Mouse (Mus musculus) CH12.LX (cell line): ENCODE measurements around the gene Bbs12. TPM values are rescaled to one million over a fixed set of nuclear protein-coding genes. Genes with fewer than 3 reads are reported as not detected.

Experiments
- DNase-seq: peaks from one replicate; pipeline ENCODE4 v3.0.0-alpha.2; 2013; ENCODE audit errors: extremely low read depth
- H3K27ac ChIP-seq: 2 replicates; pipeline ENCODE4 v1.5.1; 2012; ENCODE audit warnings: low read depth, mild to moderate bottlenecking, control low read depth, moderate library complexity; ENCODE audit not compliant: insufficient read depth
- H3K27me3 ChIP-seq: replicated peaks from 2 replicates; pipeline ENCODE3; 2012; ENCODE audit warnings: inconsistent platforms
- H3K36me3 ChIP-seq, 2 experiments: replicated peaks in 1 of 2; 2 replicates each; pipeline versions ENCODE3 to v1.6.1; 2012; ENCODE audit warnings: inconsistent platforms in 1 of 2, low read length in 1 of 2, mild to moderate bottlenecking in 1 of 2, mixed read lengths in 1 of 2, moderate library complexity in 1 of 2; ENCODE audit not compliant: control insufficient read depth in 1 of 2, insufficient read depth in 1 of 2
- H3K4me1 ChIP-seq, 2 experiments: 2 replicates each; pipeline ENCODE4 v1.6.1; 2012; ENCODE audit warnings: inconsistent platforms in 1 of 2, moderate library complexity in 1 of 2; ENCODE audit not compliant: insufficient read depth in 2 of 2, control insufficient read depth in 1 of 2
- H3K4me2 ChIP-seq: 2 replicates; pipeline ENCODE4 v1.6.1; 2012; ENCODE audit warnings: low read depth, mild to moderate bottlenecking, control low read depth; ENCODE audit not compliant: poor library complexity, insufficient read depth, severe bottlenecking
- H3K4me3 ChIP-seq, 3 experiments: fragments of 150-350 bp in 1 of 3; sonication (generic) in 1 of 3; replicated peaks in 1 of 3; 2 replicates each; pipeline versions ENCODE3 to v1.5.1; 2011 to 2012; ENCODE audit warnings: low read depth in 2 of 3, low read length in 2 of 3, mild to moderate bottlenecking in 2 of 3, moderate library complexity in 2 of 3, control low read depth in 1 of 3, improper control_type of control experiment in 1 of 3, inconsistent platforms in 1 of 3, mixed read lengths in 1 of 3; ENCODE audit not compliant: poor library complexity in 1 of 3
- H3K79me2 ChIP-seq: replicated peaks from 2 replicates; pipeline ENCODE4 v1.6.1; 2012; ENCODE audit warnings: mild to moderate bottlenecking, moderate library complexity; ENCODE audit not compliant: control insufficient read depth, poor library complexity, insufficient read depth, severe bottlenecking; ENCODE audit errors: extremely low read depth
- H3K9ac ChIP-seq: 2 replicates; pipeline ENCODE4 v1.6.1; 2012; ENCODE audit warnings: low read depth, mild to moderate bottlenecking, control low read depth, moderate library complexity; ENCODE audit not compliant: insufficient read depth
- H3K9me3 ChIP-seq: replicated peaks from 2 replicates; pipeline ENCODE3; 2012; ENCODE audit warnings: low read length, inconsistent platforms, mixed read lengths
- BHLHE40 ChIP-seq: IDR thresholded peaks from 2 replicates; pipeline ENCODE4 v1.6.1; 2011; ENCODE audit warnings: mild to moderate bottlenecking, low read depth, low read length, improper control_type of control experiment
- CHD2 ChIP-seq: IDR thresholded peaks from 2 replicates; pipeline ENCODE4 v1.6.1; 2011; ENCODE audit warnings: low read length, improper control_type of control experiment
- CTCF ChIP-seq, 2 experiments: IDR thresholded peaks in 1 of 2; conservative IDR thresholded peaks in 1 of 2; 2 replicates each; pipeline ENCODE4 v1.5.1; 2011 to 2012; ENCODE audit warnings: low read depth in 2 of 2, low read length in 2 of 2, improper control_type of control experiment in 1 of 2, inconsistent platforms in 1 of 2, mild to moderate bottlenecking in 1 of 2, moderate library complexity in 1 of 2
- E2F4 ChIP-seq: IDR thresholded peaks from 2 replicates; pipeline ENCODE4 v1.6.1; 2011; ENCODE audit warnings: low read depth, low read length, improper control_type of control experiment; ENCODE audit not compliant: insufficient replicate concordance
- ELF1 ChIP-seq: IDR thresholded peaks from 2 replicates; pipeline ENCODE4 v1.6.1; 2014; ENCODE audit warnings: low read depth, mild to moderate bottlenecking, inconsistent platforms, low read length, improper control_type of control experiment
- EP300 ChIP-seq: IDR thresholded peaks from 2 replicates; pipeline ENCODE4 v1.6.1; 2011; ENCODE audit warnings: low read length, improper control_type of control experiment
- HCFC1 ChIP-seq: IDR thresholded peaks from 2 replicates; pipeline ENCODE4 v1.6.1; 2012; ENCODE audit warnings: low read depth, mild to moderate bottlenecking, inconsistent platforms, low read length, improper control_type of control experiment
- IRF4 ChIP-seq: IDR thresholded peaks from 2 replicates; pipeline ENCODE4 v1.6.1; 2014; ENCODE audit warnings: low read depth, mild to moderate bottlenecking, inconsistent platforms, low read length, improper control_type of control experiment
- JUN ChIP-seq: IDR thresholded peaks from 2 replicates; pipeline ENCODE4 v1.6.1; 2011; ENCODE audit warnings: low read depth, mild to moderate bottlenecking, low read length, improper control_type of control experiment, moderate library complexity; ENCODE audit not compliant: insufficient read depth
- JUND ChIP-seq: conservative IDR thresholded peaks from 2 replicates; pipeline ENCODE4 v1.6.1; 2011; ENCODE audit warnings: low read depth, low read length, improper control_type of control experiment
- KAT2A ChIP-seq: IDR thresholded peaks from 2 replicates; pipeline ENCODE4 v1.6.1; 2012; ENCODE audit warnings: low read length, improper control_type of control experiment, inconsistent platforms; ENCODE audit not compliant: insufficient replicate concordance
- MAFK ChIP-seq: IDR thresholded peaks from 2 replicates; pipeline ENCODE4 v1.6.1; 2011; ENCODE audit warnings: low read length, improper control_type of control experiment; ENCODE audit not compliant: insufficient replicate concordance
- MAX ChIP-seq: IDR thresholded peaks from 2 replicates; pipeline ENCODE4 v1.6.1; 2011; ENCODE audit warnings: low read length, improper control_type of control experiment
- MEF2A ChIP-seq: IDR thresholded peaks from 2 replicates; pipeline ENCODE4 v1.6.1; 2014; ENCODE audit warnings: low read depth, mild to moderate bottlenecking, inconsistent platforms, low read length, improper control_type of control experiment, borderline replicate concordance
- MXI1 ChIP-seq: IDR thresholded peaks from 2 replicates; pipeline ENCODE4 v1.6.1; 2011; ENCODE audit warnings: mild to moderate bottlenecking, low read depth, low read length, improper control_type of control experiment
- MYC ChIP-seq: IDR thresholded peaks from 2 replicates; pipeline ENCODE4 v1.6.1; 2011; ENCODE audit warnings: low read depth, mild to moderate bottlenecking, improper control_type of control experiment, low read length
- NELFE ChIP-seq: IDR thresholded peaks from 2 replicates; pipeline ENCODE4 v1.6.1; 2011; ENCODE audit warnings: low read depth, low read length, improper control_type of control experiment
- NRF1 ChIP-seq: IDR thresholded peaks from 2 replicates; pipeline ENCODE4 v1.6.1; 2014; ENCODE audit warnings: low read depth, mild to moderate bottlenecking, inconsistent platforms, low read length, improper control_type of control experiment, moderate library complexity
- PAX5 ChIP-seq: IDR thresholded peaks from 2 replicates; pipeline ENCODE4 v1.6.1; 2012; ENCODE audit warnings: low read length, inconsistent platforms, mixed read lengths
- POLR2A ChIP-seq: IDR thresholded peaks from 2 replicates; pipeline ENCODE4 v1.6.1; 2011; ENCODE audit warnings: low read depth, mild to moderate bottlenecking, improper control_type of control experiment, low read length
- POLR2AphosphoS2 ChIP-seq: IDR thresholded peaks from 2 replicates; pipeline ENCODE4 v1.6.1; 2011; ENCODE audit warnings: low read depth, low read length, improper control_type of control experiment
- RAD21 ChIP-seq: IDR thresholded peaks from 2 replicates; pipeline ENCODE4 v1.6.1; 2011; ENCODE audit warnings: low read depth, mild to moderate bottlenecking, low read length, improper control_type of control experiment, moderate library complexity
- RCOR1 ChIP-seq: conservative IDR thresholded peaks from 2 replicates; pipeline ENCODE4 v1.6.1; 2012; ENCODE audit warnings: low read depth, mild to moderate bottlenecking, inconsistent platforms, low read length, improper control_type of control experiment
- SMC3 ChIP-seq: IDR thresholded peaks from 2 replicates; pipeline ENCODE4 v1.6.1; 2011; ENCODE audit warnings: low read depth, low read length, improper control_type of control experiment
- TBP ChIP-seq: conservative IDR thresholded peaks from 2 replicates; pipeline ENCODE4 v1.6.1; 2011; ENCODE audit warnings: low read depth, low read length, improper control_type of control experiment
- UBTF ChIP-seq: IDR thresholded peaks from 2 replicates; pipeline ENCODE4 v1.6.1; 2012; ENCODE audit warnings: low read depth, mild to moderate bottlenecking, inconsistent platforms, low read length, improper control_type of control experiment, moderate library complexity
- USF1 ChIP-seq: IDR thresholded peaks from 2 replicates; pipeline ENCODE4 v1.6.1; 2014; ENCODE audit warnings: low read depth, mild to moderate bottlenecking, inconsistent platforms, low read length, improper control_type of control experiment
- USF2 ChIP-seq: conservative IDR thresholded peaks from 2 replicates; pipeline ENCODE4 v1.6.1; 2011; ENCODE audit warnings: low read depth, low read length, improper control_type of control experiment
- ZC3H11A ChIP-seq: IDR thresholded peaks from 2 replicates; pipeline ENCODE4 v1.6.1; 2012; ENCODE audit warnings: low read depth, mild to moderate bottlenecking, inconsistent platforms, low read length, improper control_type of control experiment
- dilution Hi-C: fragments of 300-500 bp; cut with MboI; formaldehyde crosslinking; loops from 2 replicates; pipeline ENCODE4 v1.14.3; 2020; ENCODE audit warnings: low sequenced_read_pairs; ENCODE audit not compliant: extremely low pct_unique_long_range_greater_than_20kb, extremely low pct_ligation_motif_present
- in situ Hi-C: fragments of 300-500 bp; cut with MboI; formaldehyde crosslinking; loops from 3 replicates; pipeline ENCODE4 v1.14.3; 2019; ENCODE audit warnings: low sequenced_read_pairs, low pct_ligation_motif_present, low pct_unique_long_range_greater_than_20kb, mixed read lengths
- polyA plus RNA-seq: library from polyadenylated mRNA; unstranded; fragments of >175 nt; gene quantifications from 2 replicates; pipeline ENCODE4 v1.2.1, GENCODE M21; 2012; ENCODE audit warnings: low read depth; ENCODE audit not compliant: insufficient read length
- total RNA-seq, 2 experiments: library from RNA; depleted of rRNA; stranded (reverse); fragments of 300-350 nt in 1 of 2; fragments of >200 nt in 1 of 2; gene quantifications; 2 replicates each; pipeline ENCODE4 v1.2.3; 2012 to 2014

Bbs12 gene
- 3.2 and 4.1 TPM in 2 replicates for total RNA-seq (2012; rRNA removed)
- total RNA-seq (2014; rRNA removed), result 8.3 and 8.8 TPM in 2 replicates
- polyA plus RNA-seq, result 3.3 and 4.0 TPM in 2 replicates

GRCm38 (mm10) chr3:37312370-37312941 is at the start of gene Bbs12, which contains the start of gene Cetn4:
TSS of gene Bbs12 (plus strand) at chr3:37312554.
TSS of gene Cetn4 (minus strand) at chr3:37312708.
- Histone ChIP-seq H3K9ac (peak within 1 kb of the TSS; percentile 76), H3K79me2 (no peaks in the 10 kb centered on the region), H3K36me3 (no peaks in the 10 kb centered on the region), H3K9me3 (no peaks in the 10 kb centered on the region)
- peak; percentile 88 for DNase-seq
- dilution Hi-C loops, result no loop called here
- TF ChIP-seq CHD2 (0 out of 2 replicates have a peak, but pooled peaks have one; percentile 49), NRF1 (peak; percentile 66), ELF1 (peak; percentile 47), EP300 (no peak), RCOR1 (0 out of 2 replicates have a peak, but pooled peaks have one; percentile 10), TBP (no peak), POLR2A (peak; percentile 61), MXI1 (peak; percentile 90), MAX (0 out of 2 replicates have a peak, but pooled peaks have one; percentile 12), UBTF (0 out of 2 replicates have a peak, but pooled peaks have one; percentile 29), SMC3 (no peak)
- TF ChIP-seq, all 38 proteins: peak for 8
- in situ Hi-C loops, result no loop called here
- H3K27me3 ChIP-seq, result no peaks in the 10 kb centered on the region
- H3K4me2 ChIP-seq, result peak within 1 kb of the TSS; percentile 98
- H3K4me3 ChIP-seq, result peak within 1 kb of the TSS; percentile 78 to 89 (median 80)
- peak within 1 kb of the TSS; percentile 87 for H3K27ac ChIP-seq
- peaks cover 2 to 30% of the 10 kb centered on the region in 2 experiments; a peak in 2 of 4 replicates for H3K4me1 ChIP-seq

- DNase-seq, result peak; percentile 49
- in situ Hi-C loops, result loop anchor here (5.0 kb wide), 1 partner anchor 46 kb away; no protein-coding TSS in a partner anchor
- Histone ChIP-seq H3K36me3 (no peaks in the 10 kb centered on the region), H3K4me1 (peaks cover 3 to 21% of the 10 kb centered on the region in 2 experiments; a peak in 3 of 4 replicates), H3K4me2 (no peak overlapping the region; the same call in 1 of the 2 replicates), H3K27ac (no peak overlapping the region), H3K9ac (no peak overlapping the region), H3K79me2 (no peaks in the 10 kb centered on the region), H3K9me3 (no peaks in the 10 kb centered on the region), H3K27me3 (no peaks in the 10 kb centered on the region), H3K4me3 (no peak overlapping the region)
- dilution Hi-C loops, result no loop called here
- TF ChIP-seq JUND, result no peak
- TF ChIP-seq PAX5, result no peak
- no peak for TF ChIP-seq TBP
- TF ChIP-seq USF1, result no peak
- no peak for TF ChIP-seq CHD2
- TF ChIP-seq CTCF (conservative IDR thresholded peaks at IDR 0.05 in 1 of 2, IDR thresholded peaks at IDR 0.05 in 1 of 2; ENCODE audit: low read depth in 2 of 2, low read length in 2 of 2), result no peak
- 0 out of 2 replicates have a peak, but pooled peaks have one; percentile 32 for TF ChIP-seq MAFK
- 0 out of 2 replicates have a peak, but pooled peaks have one; percentile 49 for TF ChIP-seq MYC
- TF ChIP-seq NELFE, result no peak
- no peak for TF ChIP-seq RAD21
- TF ChIP-seq HCFC1, result no peak
- TF ChIP-seq UBTF, result no peak
- no peak for TF ChIP-seq USF2
- TF ChIP-seq NRF1, result 0 out of 2 replicates have a peak, but pooled peaks have one; percentile 23
- TF ChIP-seq SMC3, result no peak
- TF ChIP-seq ZC3H11A, result no peak
- TF ChIP-seq MEF2A, result 0 out of 2 replicates have a peak, but pooled peaks have one; percentile 8
- TF ChIP-seq POLR2AphosphoS2, result no peak
- no peak for TF ChIP-seq ELF1
- TF ChIP-seq RCOR1, result no peak
- TF ChIP-seq E2F4, result no peak
- TF ChIP-seq BHLHE40, result peak; percentile 93
- peak; percentile 4; the same call in 1 of the 2 replicates for TF ChIP-seq JUN
- peak; percentile 71 for TF ChIP-seq IRF4
- TF ChIP-seq KAT2A, result no peak
Measured at GRCm38 (mm10) chr3:37268338-37268737, 44.0 kb upstream of the Bbs12 start.
